ENCODE assay signal across 14 mouse cellular contexts in the genomic region with DNA sequence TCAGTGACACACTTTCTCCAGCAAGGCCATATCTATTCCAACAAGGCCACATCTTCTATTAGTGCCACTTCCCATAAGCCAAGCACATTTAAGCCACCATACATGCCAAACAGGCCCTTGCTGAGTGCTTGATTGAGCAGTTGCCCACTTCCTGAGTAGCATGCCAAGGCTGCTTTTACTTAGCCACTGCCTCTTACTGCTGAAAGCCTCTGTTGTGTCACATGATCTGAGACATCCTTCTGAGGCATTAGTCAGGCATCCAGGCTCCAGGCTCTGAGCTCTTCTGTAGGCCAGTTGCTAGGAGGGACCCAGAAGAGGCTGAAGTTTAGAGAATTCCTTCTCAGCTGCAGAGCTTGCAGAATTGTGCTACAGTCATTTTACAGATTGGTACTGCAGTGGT.
A peak's percentile ranks its signal among the peaks of the same experiment; 100 is the strongest.
DNase-seq lines count a peak whose midpoint lies in the region; ATAC-seq and TF ChIP-seq lines count a peak whose summit lies in the region.
"Had no signal": no experiment of that assay in that cellular context is flagged by ENCODE, and none has a peak within 500 bp of the region (broad histone marks: within the 10 kb centered on the region; RNA-seq: fewer than 3 reads in every experiment).

No protein-coding gene starts in this region.

- no peak overlapping the region for H3K27ac ChIP-seq in forebrain, postnatal 0 days (ENCODE audit: low read depth, low read length)
- no peak overlapping the region for H3K27ac ChIP-seq in forebrain, embryonic 16.5 days (ENCODE audit: low read length)
- H3K27ac ChIP-seq in left cerebral cortex, adult 2 months: no peak overlapping the region
- no peak overlapping the region for H3K27ac ChIP-seq in forebrain, embryonic 12.5 days
- H3K27ac ChIP-seq: embryonic facial prominence, embryonic 15.5 days; liver, embryonic 14.5 days had no signal

- H3K4me3 ChIP-seq in forebrain, postnatal 0 days (ENCODE audit: low read depth, low read length): no peak overlapping the region
- H3K4me3 ChIP-seq in forebrain, embryonic 16.5 days (replicated peaks; ENCODE audit: low read length): no peak overlapping the region
- no peak overlapping the region for H3K4me3 ChIP-seq in left cerebral cortex, adult 2 months
- no peak overlapping the region for H3K4me3 ChIP-seq in forebrain, embryonic 12.5 days (replicated peaks)
- H3K4me3 ChIP-seq: embryonic facial prominence, embryonic 15.5 days had no signal

- peak; percentile 2 for DNase-seq in forebrain, postnatal 0 days
- peak; percentile 42 for DNase-seq in CD4-positive helper T cell, adult 2 months (ENCODE audit: low read depth, low spot score)
- DNase-seq in brain, adult 2 months (ENCODE audit: low read depth, low spot score): peak; percentile 11
- DNase-seq in naive thymus-derived CD4-positive, alpha-beta T cell, adult 2 months (ENCODE audit: low read depth): peak; percentile 71
- no peak for DNase-seq in heart, postnatal 14 days
- no peak for DNase-seq in left cerebral cortex, adult 2 months (ENCODE audit: extremely low spot score in 1 of 2, low spot score in 2 of 2)
- DNase-seq: adrenal gland, postnatal 14 days; kidney, postnatal 4 days; lung, postnatal 36 days had no signal

- H3K27me3 ChIP-seq in forebrain, postnatal 0 days (ENCODE audit: insufficient read depth, low read length): no peaks in the 10 kb centered on the region
- H3K27me3 ChIP-seq in forebrain, embryonic 16.5 days (replicated peaks; ENCODE audit: control insufficient read depth, insufficient read depth, low read length): no peaks in the 10 kb centered on the region
- no peaks in the 10 kb centered on the region for H3K27me3 ChIP-seq in forebrain, embryonic 12.5 days
- H3K27me3 ChIP-seq: embryonic facial prominence, embryonic 15.5 days had no signal

- intact Hi-C loops in heart, postnatal 14 days (cut with DNase I): no loop called here
- intact Hi-C loops in left cerebral cortex, adult 2 months (cut with DNase I): no loop called here

- no peak overlapping the region for H3K4me2 ChIP-seq in forebrain, postnatal 0 days (ENCODE audit: low read depth)
- H3K4me2 ChIP-seq in forebrain, embryonic 16.5 days (ENCODE audit: low read length): no peak overlapping the region
- H3K4me2 ChIP-seq in forebrain, embryonic 12.5 days: no peak overlapping the region
- H3K4me2 ChIP-seq: embryonic facial prominence, embryonic 15.5 days had no signal

- no peak for TF ChIP-seq CTCF in forebrain, postnatal 0 days (IDR thresholded peaks at IDR 0.05; ENCODE audit: low read depth)
- no peak for TF ChIP-seq CTCF in left cerebral cortex, adult 2 months (IDR thresholded peaks at IDR 0.05)

- no peaks in the 10 kb centered on the region for H3K36me3 ChIP-seq in forebrain, postnatal 0 days (ENCODE audit: insufficient read depth)
- no peaks in the 10 kb centered on the region for H3K36me3 ChIP-seq in forebrain, embryonic 16.5 days (ENCODE audit: control insufficient read depth, insufficient read depth)
- no peaks in the 10 kb centered on the region for H3K36me3 ChIP-seq in forebrain, embryonic 12.5 days (replicated peaks)
- H3K36me3 ChIP-seq: embryonic facial prominence, embryonic 15.5 days had no signal

- no peak overlapping the region for H3K9ac ChIP-seq in forebrain, postnatal 0 days
- no peak overlapping the region for H3K9ac ChIP-seq in forebrain, embryonic 16.5 days (replicated peaks; ENCODE audit: low read depth, low read length)
- no peak overlapping the region for H3K9ac ChIP-seq in forebrain, embryonic 12.5 days
- H3K9ac ChIP-seq: embryonic facial prominence, embryonic 15.5 days; liver, embryonic 14.5 days had no signal

- H3K9me3 ChIP-seq in forebrain, postnatal 0 days (ENCODE audit: low read length): no peaks in the 10 kb centered on the region
- no peaks in the 10 kb centered on the region for H3K9me3 ChIP-seq in forebrain, embryonic 16.5 days (ENCODE audit: control insufficient read depth, low read length)
- no peaks in the 10 kb centered on the region for H3K9me3 ChIP-seq in forebrain, embryonic 12.5 days
- H3K9me3 ChIP-seq: embryonic facial prominence, embryonic 15.5 days had no signal

- no peaks in the 10 kb centered on the region for H3K4me1 ChIP-seq in forebrain, postnatal 0 days (ENCODE audit: insufficient read depth)
- H3K4me1 ChIP-seq in forebrain, embryonic 16.5 days (replicated peaks; ENCODE audit: control insufficient read depth, insufficient read depth, low read length): no peaks in the 10 kb centered on the region; the same call in 1 of the 2 replicates
- peaks cover 6% of the 10 kb centered on the region; the same call in 1 of the 2 replicates for H3K4me1 ChIP-seq in forebrain, embryonic 12.5 days
- H3K4me1 ChIP-seq: embryonic facial prominence, embryonic 15.5 days had no signal

- ATAC-seq in forebrain, postnatal 0 days: peak; percentile 50
- ATAC-seq in forebrain, embryonic 16.5 days: no peak
- no peak for ATAC-seq in forebrain, embryonic 12.5 days (ENCODE audit: low FRiP score)
- ATAC-seq: intestine, embryonic 16.5 days had no signal

Comparison
In these comparisons a context has a peak if more than half of its experiments do, and no peak if none do; other contexts are left out.
1. DNase-seq: peak in forebrain, postnatal 0 days (single experiment), CD4-positive helper T cell, adult 2 months (single experiment), brain, adult 2 months (single experiment) and naive thymus-derived CD4-positive, alpha-beta T cell, adult 2 months (single experiment); none in heart, postnatal 14 days (0 of 2) and left cerebral cortex, adult 2 months (0 of 2).